Mouse (Mus musculus) spleen, adult 2 months (tissue): Measurements from ENCODE around the gene Sf3b3. TPM values are rescaled to one million over a fixed set of nuclear protein-coding genes. Genes with fewer than 3 reads are reported as not detected.

Experiments
- DNase-seq, 2 experiments: peaks; one replicate each; pipeline versions ENCODE4 v3.0.0 to v3.0.0-alpha.2; 2012 to 2021; ENCODE audit warnings: low spot score in 2 of 2, low read depth in 1 of 2
- H3K27ac ChIP-seq: fragments of 200-500 bp; 2 replicates; pipeline ENCODE4 v1.5.1; 2012; ENCODE audit warnings: low read length, inconsistent platforms; ENCODE audit not compliant: insufficient read depth
- H3K27me3 ChIP-seq: fragments of 200-500 bp; 2 replicates; pipeline ENCODE4 v1.6.1; 2012; ENCODE audit warnings: mild to moderate bottlenecking, moderate library complexity, low read length, inconsistent platforms; ENCODE audit not compliant: control insufficient read depth, insufficient read depth
- H3K36me3 ChIP-seq: fragments of 200-500 bp; 2 replicates; pipeline ENCODE4 v1.6.1; 2012; ENCODE audit warnings: mild to moderate bottlenecking, low read length, inconsistent platforms; ENCODE audit not compliant: control insufficient read depth, insufficient read depth
- H3K4me1 ChIP-seq: fragments of 200-500 bp; 2 replicates; pipeline ENCODE4 v1.6.1; 2011; ENCODE audit warnings: inconsistent platforms; ENCODE audit not compliant: control insufficient read depth, insufficient read depth, insufficient read length
- H3K4me3 ChIP-seq: fragments of 200-500 bp; 2 replicates; pipeline ENCODE4 v1.5.1; 2011; ENCODE audit warnings: mild to moderate bottlenecking, inconsistent platforms; ENCODE audit not compliant: insufficient read depth, insufficient read length; ENCODE audit errors: extremely low read depth
- CTCF ChIP-seq: fragments of 200-500 bp; IDR thresholded peaks from 2 replicates; pipeline ENCODE4 v1.5.1; 2011; ENCODE audit warnings: mild to moderate bottlenecking, inconsistent platforms; ENCODE audit not compliant: insufficient read depth, insufficient read length, insufficient replicate concordance; ENCODE audit errors: extremely low read depth
- POLR2A ChIP-seq: fragments of 200-500 bp; IDR thresholded peaks from 2 replicates; pipeline ENCODE4 v1.6.1; 2011; ENCODE audit warnings: low read depth, low read length, inconsistent platforms
- WGBS: fragments of 180-500 bp; shearing (Covaris S2); methylation state at CpG from one replicate; pipeline ENCODE4 v1.1.7; 2018; 5-methylcytosine and 5-hydroxymethylcytosine counted together
- polyA plus RNA-seq: library from polyadenylated mRNA; depleted of rRNA; stranded (reverse); fragments of >200 nt; gene quantifications from 2 replicates; pipeline ENCODE4 v1.2.3, GENCODE M21; 2012; rRNA removed

Gene Sf3b3
- polyA plus RNA-seq, 1 experiment, result 30.5 TPM

- Histone ChIP-seq H3K27ac (no peak overlapping the region), H3K4me1 (no peaks in the 10 kb centered on the region), H3K36me3 (no peaks in the 10 kb centered on the region), H3K27me3 (no peaks in the 10 kb centered on the region), H3K4me3 (no peak overlapping the region)
- WGBS, result 90% methylated on average over 6 of the region's 6 CpGs
- no peak for DNase-seq
- TF ChIP-seq CTCF (no peak), POLR2A (no peak)
Observed at GRCm38 (mm10) chr8:110767261-110767660, 79.3 kb downstream of the Sf3b3 start.

DNA sequence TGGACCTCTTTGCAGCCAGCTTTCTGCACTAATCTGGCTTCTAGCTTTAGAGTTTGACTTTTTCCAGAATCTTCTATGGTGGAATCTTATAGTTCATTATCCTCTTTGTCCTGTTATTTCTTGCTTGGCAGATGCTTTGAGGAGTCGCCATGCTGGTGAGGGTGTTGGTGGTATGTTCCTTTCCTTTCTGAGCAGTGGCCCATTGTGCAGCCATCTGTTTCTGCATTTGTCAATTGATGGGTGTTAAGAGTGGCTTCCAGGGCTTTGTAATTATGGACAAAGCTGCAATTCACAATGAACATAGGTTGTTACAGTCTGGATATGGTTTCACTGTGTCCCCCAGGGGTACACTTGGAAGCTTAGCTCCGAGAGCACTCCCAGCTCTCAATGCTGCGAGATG, 81.9 kb downstream of the Sf3b3 start:
- H3K36me3 ChIP-seq, result no peaks in the 10 kb centered on the region
- TF ChIP-seq CTCF (no peak), POLR2A (no peak)
- 88% methylated on average over 3 of the region's 3 CpGs for WGBS
- no peak overlapping the region for H3K4me3 ChIP-seq
- H3K27me3 ChIP-seq, result no peaks in the 10 kb centered on the region
- no peak for DNase-seq
- no peak overlapping the region for H3K27ac ChIP-seq
- H3K4me1 ChIP-seq, result no peaks in the 10 kb centered on the region

DNA sequence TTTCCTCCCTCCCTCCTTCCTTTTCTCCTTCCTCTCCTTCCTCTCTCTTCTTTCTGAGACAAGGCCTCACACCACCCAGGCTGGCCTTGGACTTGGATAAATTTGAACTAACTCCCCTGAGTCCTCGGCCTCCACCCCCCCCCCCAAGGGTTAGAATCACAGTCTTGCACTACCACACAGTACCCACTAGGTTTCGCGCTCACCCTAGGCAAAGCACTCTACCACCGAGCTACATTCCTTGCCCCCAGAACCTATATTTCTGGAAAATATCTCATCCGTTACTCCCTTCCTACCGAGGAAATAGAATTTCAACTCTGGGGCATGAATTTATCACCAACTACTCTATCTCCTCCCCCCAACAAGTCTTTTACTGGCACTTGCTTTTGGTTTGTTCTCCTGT, 84.6 kb downstream of the Sf3b3 start:
- no peak overlapping the region for H3K27ac ChIP-seq
- DNase-seq, result no peak
- no peak overlapping the region for H3K4me3 ChIP-seq
- no peak for TF ChIP-seq CTCF
- no peak for TF ChIP-seq POLR2A
- H3K36me3 ChIP-seq, result no peaks in the 10 kb centered on the region
- WGBS, result 72% methylated on average over 6 of the region's 6 CpGs
- H3K4me1 ChIP-seq, result no peaks in the 10 kb centered on the region
- H3K27me3 ChIP-seq, result no peaks in the 10 kb centered on the region

- no peaks in the 10 kb centered on the region for H3K27me3 ChIP-seq
- no peak overlapping the region for H3K27ac ChIP-seq
- WGBS, result 59% methylated on average over 5 of the region's 5 CpGs
- H3K36me3 ChIP-seq, result no peaks in the 10 kb centered on the region
- H3K4me1 ChIP-seq, result no peaks in the 10 kb centered on the region
- DNase-seq, result no peak
- TF ChIP-seq POLR2A (no peak), CTCF (no peak)
- no peak overlapping the region for H3K4me3 ChIP-seq
Observed at GRCm38 (mm10) chr8:110761185-110761584, 85.4 kb downstream of the Sf3b3 start.

GRCm38 (mm10) chr8:110760280-110760940, 86.2 kb downstream of the Sf3b3 start:
- no peaks in the 10 kb centered on the region for H3K36me3 ChIP-seq
- DNase-seq, result no peak
- H3K4me3 ChIP-seq, result no peak overlapping the region
- no peaks in the 10 kb centered on the region for H3K4me1 ChIP-seq
- H3K27ac ChIP-seq, result no peak overlapping the region
- 68% methylated on average over 7 of the region's 7 CpGs for WGBS
- no peaks in the 10 kb centered on the region for H3K27me3 ChIP-seq
- TF ChIP-seq POLR2A, result no peak
- no peak for TF ChIP-seq CTCF

Other genes starting within 250 kb of the Sf3b3 start
- 34.3 and 42.6 TPM in 2 replicates for gene Vac14, start 228.2 kb downstream of the Sf3b3 start, polyA plus RNA-seq
- gene Mtss1l, start 125.3 kb downstream of the Sf3b3 start, polyA plus RNA-seq, result 34.8 and 39.4 TPM in 2 replicates
- gene Il34, start 40.9 kb downstream of the Sf3b3 start, polyA plus RNA-seq, result 36.0 and 38.1 TPM in 2 replicates
- gene Cog4, start 187 bp downstream of the Sf3b3 start, polyA plus RNA-seq, result 15.9 and 16.6 TPM in 2 replicates
- 12.9 and 15.6 TPM in 2 replicates for gene Fuk, start 55.7 kb upstream of the Sf3b3 start, polyA plus RNA-seq
- gene St3gal2, start 73.1 kb upstream of the Sf3b3 start, polyA plus RNA-seq, result 20.3 and 25.5 TPM in 2 replicates
- gene Ddx19a, start 151.0 kb upstream of the Sf3b3 start, polyA plus RNA-seq, result 16.6 and 23.5 TPM in 2 replicates
- gene Ddx19b, start 185.0 kb upstream of the Sf3b3 start, polyA plus RNA-seq, result 2.4 and 3.0 TPM in 2 replicates
- 14.1 and 16.5 TPM in 2 replicates for gene Aars, start 186.4 kb upstream of the Sf3b3 start, polyA plus RNA-seq
- 21.5 and 39.8 TPM in 2 replicates for gene Exosc6, start 209.6 kb upstream of the Sf3b3 start, polyA plus RNA-seq
- gene Clec18a, start 245.6 kb upstream of the Sf3b3 start, polyA plus RNA-seq, result not detected in 2 replicates
- 8.1 and 8.6 TPM in 2 replicates for gene Pdpr, start 247.8 kb upstream of the Sf3b3 start, polyA plus RNA-seq